Mouse (Mus musculus) right cerebral cortex, postnatal 36 days (tissue): Measurements from ENCODE around the gene Mipol1.
"Not testable (repeated sequence)": the region's sequence is repeated elsewhere in the genome, so short reads cannot be mapped to it uniquely, and the experiment has no call there.

ENCODE experiments used
- DNase-seq, 2 experiments: peaks; one replicate each; pipeline ENCODE4 v3.0.0; 2022; ENCODE audit warnings: low spot score in 2 of 2, mixed read lengths in 1 of 2

Mipol1 gene

GRCm38 (mm10) chr12:57424902-57425301 is 194.7 kb downstream of the Mipol1 start:
- no peak for DNase-seq

DNA sequence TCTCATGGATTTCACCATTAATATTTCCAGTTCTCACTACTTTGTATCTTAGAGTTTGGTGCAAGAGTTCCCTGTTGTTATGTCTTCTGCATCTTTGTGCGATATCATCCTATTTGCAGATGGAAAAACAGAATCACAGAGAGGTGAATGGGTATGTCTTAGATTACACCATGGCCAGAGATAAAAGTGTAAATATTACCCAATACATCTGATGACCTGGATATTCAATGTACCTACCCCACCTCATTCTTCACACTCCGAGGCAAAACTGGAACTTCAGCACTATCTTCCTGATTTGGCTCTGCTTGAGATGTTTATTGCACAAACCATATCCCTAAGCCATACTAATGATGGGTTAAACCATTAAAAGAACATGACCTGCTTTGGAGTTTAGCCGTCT is 198.0 kb downstream of the Mipol1 start:
- DNase-seq = no peak

DNA sequence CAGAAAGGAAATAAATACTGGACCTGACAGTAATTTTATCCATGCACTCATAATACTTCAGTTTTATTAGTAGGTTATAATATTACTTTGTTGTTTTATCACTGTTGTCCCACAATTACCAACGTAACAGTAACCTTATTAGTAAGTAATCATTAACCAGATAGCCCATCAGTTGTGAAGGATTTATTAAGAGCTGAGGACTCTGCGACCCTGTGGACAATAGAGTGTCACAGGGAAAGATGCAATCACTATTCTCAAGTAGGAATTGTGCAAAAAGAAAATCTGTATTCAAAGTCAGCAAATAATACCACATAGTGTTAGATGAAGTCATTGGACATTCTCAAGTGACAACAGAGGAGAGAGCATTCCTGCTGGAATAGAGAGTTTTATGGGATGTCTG is 198.5 kb downstream of the Mipol1 start:
- DNase-seq = no peak

DNA sequence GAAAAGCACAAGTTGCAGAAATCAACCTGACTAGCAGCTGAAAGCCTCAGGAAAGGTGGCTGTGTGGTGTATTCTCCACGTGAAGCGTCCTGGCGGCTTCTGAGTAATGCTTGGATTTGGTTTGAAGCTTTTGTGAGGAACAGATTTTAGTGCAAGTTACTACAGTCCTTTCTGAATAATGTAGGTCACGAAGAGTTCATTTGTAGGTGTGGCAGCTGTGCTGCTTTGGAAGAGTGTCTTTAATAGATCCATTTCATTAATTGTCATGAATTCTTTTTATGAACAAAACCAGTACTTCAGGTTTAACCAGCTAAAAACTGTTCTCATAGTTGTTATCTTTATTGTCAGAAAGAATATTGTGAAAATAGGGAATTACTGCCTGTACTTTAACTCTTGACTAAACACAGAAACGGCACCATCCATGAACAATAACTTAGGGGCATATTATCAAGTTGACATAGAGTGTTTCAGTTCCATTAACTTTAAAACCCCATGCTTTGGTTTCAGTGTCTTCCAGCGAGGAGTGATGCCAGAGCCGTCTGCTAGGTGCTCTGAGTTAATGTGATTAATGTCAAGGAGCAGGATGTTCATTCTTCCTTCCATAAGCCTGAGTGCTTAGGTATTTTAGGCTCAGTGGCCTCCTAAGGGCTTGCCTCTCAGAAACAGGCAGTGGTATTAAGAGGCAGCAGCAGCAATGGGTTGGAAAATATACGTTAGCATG is 206.9 kb downstream of the Mipol1 start:
- DNase-seq = not testable (repeated sequence)

DNA sequence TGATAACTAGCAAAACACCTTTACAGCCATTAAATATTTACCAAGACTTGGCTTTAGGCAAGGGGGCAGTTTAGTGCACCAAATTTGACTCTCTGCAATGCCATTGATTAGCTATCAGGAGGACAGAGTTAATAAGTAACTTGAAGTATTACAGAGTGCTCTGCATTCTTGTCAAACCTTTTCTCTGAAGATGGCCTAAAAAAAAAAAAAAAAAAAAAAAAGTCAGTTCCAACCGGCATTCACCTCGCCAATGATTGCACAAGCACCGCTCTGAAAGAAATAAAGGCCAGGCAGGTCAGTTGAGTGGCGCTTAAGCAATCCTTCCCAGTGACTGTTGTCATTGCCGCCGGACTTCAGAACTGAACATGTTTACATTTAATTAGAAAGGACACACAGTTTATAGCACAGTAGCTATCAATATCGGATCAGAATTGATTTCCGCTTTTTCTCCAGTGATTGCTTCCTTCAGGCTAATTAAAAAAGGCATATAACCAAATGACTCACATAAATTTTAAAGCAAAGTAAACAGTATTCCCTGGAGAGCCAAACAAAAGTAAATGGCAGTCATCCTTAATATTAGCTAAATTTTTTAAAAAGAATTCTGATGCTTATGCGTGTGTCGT is 214.2 kb downstream of the Mipol1 start:
- DNase-seq = no peak

DNA sequence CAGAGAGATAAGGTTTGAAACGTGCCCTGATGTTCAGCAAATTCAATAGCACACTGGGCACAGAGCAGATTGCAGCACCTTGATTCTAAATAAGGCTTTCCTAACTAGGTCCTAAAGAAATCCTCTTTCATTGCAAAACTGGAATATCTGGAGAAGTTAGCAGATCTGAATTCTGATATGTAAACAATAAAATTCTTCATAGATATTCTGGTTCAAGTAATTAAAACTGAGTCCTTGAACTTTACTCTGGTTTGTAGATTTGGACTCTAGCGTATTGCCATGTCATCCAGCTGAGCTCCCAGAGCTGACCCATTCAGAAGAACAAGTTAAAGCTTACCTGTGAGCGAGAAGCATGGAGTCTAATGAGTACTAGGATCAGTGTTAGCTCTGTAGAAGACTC is 217.1 kb downstream of the Mipol1 start:
- DNase-seq = no peak

- no peak for DNase-seq
Measured at GRCm38 (mm10) chr12:57449299-57449698, 219.1 kb downstream of the Mipol1 start.

GRCm38 (mm10) chr12:57450017-57450583 is 219.9 kb downstream of the Mipol1 start:
- no peak for DNase-seq

GRCm38 (mm10) chr12:57456911-57457310 is 226.7 kb downstream of the Mipol1 start:
- DNase-seq = no peak

GRCm38 (mm10) chr12:57457339-57457738 is 227.1 kb downstream of the Mipol1 start:
- no peak for DNase-seq

- no peak for DNase-seq
Measured at GRCm38 (mm10) chr12:57464520-57465334, 234.5 kb downstream of the Mipol1 start.

DNA sequence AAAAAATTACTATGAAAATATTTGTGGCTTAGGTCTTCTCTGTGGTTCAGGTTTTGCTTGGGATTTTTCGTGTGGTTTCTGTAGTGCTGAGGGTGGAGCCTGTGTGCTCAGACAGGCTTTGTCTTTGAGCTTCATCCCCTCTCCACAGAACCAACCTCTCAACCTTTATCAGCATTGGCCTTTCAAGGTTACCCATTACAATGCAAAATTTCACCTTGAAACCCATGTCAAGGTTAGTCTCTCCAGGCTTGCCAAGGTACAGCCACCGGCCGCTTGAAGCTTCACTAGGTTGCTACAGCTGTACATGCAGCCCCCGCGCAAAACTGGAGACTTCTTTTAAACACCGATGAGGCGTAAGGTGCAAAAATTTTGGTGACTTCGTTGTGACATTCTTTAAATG is 241.6 kb downstream of the Mipol1 start:
- DNase-seq = no peak

GRCm38 (mm10) chr12:57476876-57477275 is 246.6 kb downstream of the Mipol1 start:
- no peak for DNase-seq

DNA sequence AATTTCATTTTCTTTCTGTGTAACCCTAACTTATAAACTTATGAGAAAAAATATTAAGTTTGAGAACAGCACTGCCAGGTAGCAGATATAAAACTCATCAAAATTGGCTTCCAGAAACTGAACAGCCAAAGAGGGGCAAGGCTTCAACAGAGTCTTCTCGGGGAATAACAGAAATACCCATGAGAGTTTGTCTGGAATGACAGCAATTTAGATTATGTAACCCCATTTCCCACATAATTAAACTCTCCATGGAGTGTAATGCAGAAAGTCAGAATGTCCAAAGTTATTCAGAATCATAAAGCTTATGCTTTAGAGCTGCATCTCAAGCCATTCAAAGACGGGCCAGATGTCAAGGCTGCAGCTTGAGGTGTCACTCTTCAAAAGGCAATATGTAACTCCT is 251.6 kb downstream of the Mipol1 start:
- no peak for DNase-seq

GRCm38 (mm10) chr12:57496347-57497119 is 266.3 kb downstream of the Mipol1 start:
- DNase-seq = no peak

GRCm38 (mm10) chr12:57500246-57500645 is 270.0 kb downstream of the Mipol1 start:
- no peak for DNase-seq

- no peak for DNase-seq
Measured at GRCm38 (mm10) chr12:57505329-57505728, 275.1 kb downstream of the Mipol1 start.

GRCm38 (mm10) chr12:57508938-57509337 is 278.7 kb downstream of the Mipol1 start:
- no peak for DNase-seq

DNA sequence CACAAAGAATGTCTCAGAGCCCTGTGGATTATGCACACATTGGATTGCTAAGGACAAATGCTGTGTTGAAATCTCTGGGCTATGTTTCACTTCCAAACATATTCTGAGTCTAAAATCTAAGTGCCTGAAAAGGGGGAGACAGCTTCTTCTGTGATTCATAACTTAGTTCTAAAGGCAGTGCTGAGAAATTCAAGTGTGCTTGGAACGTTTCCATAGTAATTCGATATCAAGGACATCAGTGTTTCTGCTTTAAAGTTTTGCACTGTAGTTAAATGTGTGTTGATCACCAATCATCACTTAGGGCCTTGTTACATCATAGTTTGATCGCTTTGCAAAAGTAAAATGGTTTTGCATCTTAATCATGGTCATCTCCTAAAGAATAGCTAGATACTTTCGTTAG is 279.5 kb downstream of the Mipol1 start:
- no peak for DNase-seq

GRCm38 (mm10) chr12:57511127-57511526 is 280.9 kb downstream of the Mipol1 start:
- no peak for DNase-seq

- DNase-seq = no peak
Measured at GRCm38 (mm10) chr12:57511560-57511959, 281.3 kb downstream of the Mipol1 start.

- DNase-seq = no peak
Measured at GRCm38 (mm10) chr12:57514552-57514951, 284.3 kb downstream of the Mipol1 start.
